Mouse (Mus musculus): Measurements from ENCODE around the gene Ralb.
A peak's percentile ranks its signal among the peaks of the same experiment; 100 is the strongest.

Gene Ralb

GRCm38 (mm10) chr1:119492505-119492904 is 12.1 kb downstream of the Ralb start:
- DNase-seq (ENCODE audit: low spot score in 2 of 2) = no peak

DNA sequence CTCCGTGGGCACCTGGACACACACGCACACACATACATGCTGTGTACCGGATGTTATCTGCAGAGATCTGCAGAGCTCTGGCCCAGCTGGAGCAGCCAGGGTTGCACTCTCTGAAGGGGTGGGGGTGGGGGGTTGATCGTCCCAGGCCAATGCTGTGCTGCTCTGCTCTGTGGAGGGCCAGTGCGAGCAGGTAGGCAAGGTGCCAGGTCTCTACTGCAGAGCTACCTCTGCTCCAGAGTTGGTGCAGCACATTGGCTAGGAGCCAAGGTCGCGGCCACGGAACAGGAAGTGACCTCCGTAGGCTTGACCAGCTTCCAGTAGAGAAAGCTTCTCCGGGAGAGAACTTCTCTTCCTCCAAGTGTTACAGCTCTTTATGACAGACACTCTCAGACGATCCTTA is 12.5 kb downstream of the Ralb start:
- DNase-seq (ENCODE audit: low spot score in 2 of 2) = peak; percentile 33 to 54

- DNase-seq (ENCODE audit: low spot score in 2 of 2) = no peak
Observed at GRCm38 (mm10) chr1:119490765-119491164, 13.8 kb downstream of the Ralb start.

DNA sequence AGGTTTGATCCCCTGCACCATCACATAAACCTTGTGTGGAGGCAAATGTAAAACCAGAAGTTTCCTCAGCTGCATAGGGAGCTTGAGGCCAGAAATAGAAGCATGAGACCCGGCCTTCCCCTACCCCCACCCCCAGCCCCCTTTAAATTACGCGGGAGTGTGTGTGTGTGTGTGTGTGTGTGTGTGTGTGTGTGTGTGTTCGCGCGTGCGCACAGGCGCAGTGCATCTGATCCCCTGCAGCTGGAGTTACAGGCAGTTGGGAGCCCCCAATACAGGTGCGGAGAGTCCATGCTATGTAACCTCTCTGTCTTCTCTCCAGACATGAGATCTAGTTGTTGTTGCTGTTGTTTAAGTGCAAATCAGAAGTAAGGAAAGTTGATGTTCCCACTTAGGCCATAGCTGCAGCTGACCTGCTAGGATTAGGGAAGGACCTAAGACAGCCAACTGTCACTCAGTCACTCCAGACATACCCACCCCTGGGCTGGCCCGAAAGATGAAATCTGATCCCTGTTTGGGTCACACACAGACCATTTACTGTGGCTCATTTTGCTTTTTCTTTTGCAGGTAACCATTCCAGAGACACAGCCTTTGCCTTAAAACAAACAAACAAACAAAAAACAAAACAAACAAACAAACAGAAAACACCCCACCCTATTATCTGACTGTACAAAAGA is 16.5 kb downstream of the Ralb start:
- DNase-seq (ENCODE audit: low spot score in 2 of 2) = no peak

- no peak for DNase-seq (ENCODE audit: low spot score in 2 of 2)
Observed at GRCm38 (mm10) chr1:119485825-119486224, 18.8 kb downstream of the Ralb start.

- DNase-seq (ENCODE audit: low spot score in 2 of 2) = no peak
Observed at GRCm38 (mm10) chr1:119484457-119484856, 20.1 kb downstream of the Ralb start.

GRCm38 (mm10) chr1:119482891-119483290 is 21.7 kb downstream of the Ralb start:
- no peak for DNase-seq (ENCODE audit: low spot score in 2 of 2)

GRCm38 (mm10) chr1:119481205-119481932 is 23.2 kb downstream of the Ralb start:
- DNase-seq (ENCODE audit: low spot score in 2 of 2) = no peak

GRCm38 (mm10) chr1:119480678-119481077 is 23.9 kb downstream of the Ralb start:
- DNase-seq (ENCODE audit: low spot score in 2 of 2) = no peak

- no peak for DNase-seq (ENCODE audit: low spot score in 2 of 2)
Observed at GRCm38 (mm10) chr1:119479641-119480040, 25.0 kb downstream of the Ralb start.

GRCm38 (mm10) chr1:119476905-119477353 is 27.7 kb downstream of the Ralb start:
- peak in 1 of 2 experiments; percentile 17 for DNase-seq (ENCODE audit: low spot score in 2 of 2)

- no peak for DNase-seq (ENCODE audit: low spot score in 2 of 2)
Observed at GRCm38 (mm10) chr1:119474671-119475070, 29.9 kb downstream of the Ralb start.

DNA sequence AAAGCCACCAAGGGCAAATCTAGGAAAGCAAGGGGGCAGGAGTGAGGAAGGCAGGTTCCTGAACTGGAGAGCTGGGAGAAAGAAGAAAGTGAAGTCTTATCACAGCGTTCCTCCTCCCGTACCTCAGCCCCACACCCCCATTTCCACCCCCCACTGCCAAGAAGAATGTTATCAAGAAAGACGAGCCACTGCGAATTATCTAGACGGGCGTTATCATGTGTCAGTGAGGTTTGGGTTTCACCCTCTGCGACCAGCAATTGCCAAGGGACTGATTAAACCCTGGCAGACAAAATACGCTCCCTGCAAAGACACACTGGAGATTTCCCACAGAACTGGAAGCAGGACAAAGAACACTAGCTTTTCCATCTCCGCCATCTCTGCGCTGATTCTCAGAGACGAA is 31.9 kb downstream of the Ralb start:
- no peak for DNase-seq (ENCODE audit: low spot score in 2 of 2)

DNA sequence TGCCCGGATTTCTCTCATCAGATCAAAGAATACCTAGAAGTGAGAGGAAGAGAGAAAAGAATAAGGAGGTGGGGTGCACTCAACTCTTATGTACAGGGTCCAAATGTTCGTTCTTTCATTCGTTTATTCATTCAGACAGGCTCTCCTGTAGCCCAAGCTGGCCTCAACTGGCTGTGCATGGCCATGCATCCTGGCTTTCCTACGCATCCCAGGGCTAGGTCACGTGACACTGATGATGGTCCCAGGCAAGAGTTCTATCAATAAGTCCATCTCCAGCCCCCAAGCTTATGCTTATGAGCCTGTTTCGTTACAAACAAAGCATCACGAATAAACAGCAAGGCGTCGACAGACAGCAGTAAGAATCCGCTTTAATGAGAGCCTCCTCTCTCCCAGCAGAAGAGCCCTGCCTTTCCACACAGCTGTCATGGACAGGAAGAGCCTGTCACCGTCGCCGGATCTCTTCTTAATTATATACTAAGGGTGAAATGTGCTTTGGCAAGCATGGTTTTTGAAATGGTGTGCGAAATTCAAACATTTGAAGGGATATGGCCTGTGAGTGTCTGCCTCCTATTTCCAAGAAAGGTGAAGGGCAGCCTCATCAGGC is 32.7 kb downstream of the Ralb start:
- DNase-seq (ENCODE audit: low spot score in 2 of 2) = no peak

- peak in 1 of 2 experiments; percentile 32 for DNase-seq (ENCODE audit: low spot score in 2 of 2)
Observed at GRCm38 (mm10) chr1:119463386-119463785, 41.2 kb downstream of the Ralb start.

- no peak for DNase-seq (ENCODE audit: low spot score in 2 of 2)
Observed at GRCm38 (mm10) chr1:119460062-119460461, 44.5 kb downstream of the Ralb start.

GRCm38 (mm10) chr1:119457993-119458605 is 46.5 kb downstream of the Ralb start:
- peak; percentile 20 to 47 for DNase-seq (ENCODE audit: low spot score in 2 of 2)

DNA sequence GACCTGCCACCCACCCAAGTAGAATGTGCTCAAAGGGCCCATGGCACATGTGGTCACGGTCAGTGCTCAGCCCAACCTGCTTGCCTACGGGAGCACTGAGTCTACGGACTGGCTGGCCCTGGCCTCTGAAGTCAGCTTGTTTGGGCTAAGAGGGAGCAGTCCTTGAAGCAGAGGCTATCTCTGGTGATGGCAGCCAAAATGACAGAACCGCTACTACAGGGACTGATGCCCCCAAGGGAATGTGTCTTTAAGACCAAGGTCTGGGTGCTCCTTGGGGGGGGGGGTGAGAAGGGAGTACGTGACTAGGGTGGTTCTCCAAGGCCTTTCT is 47.1 kb downstream of the Ralb start:
- DNase-seq (ENCODE audit: low spot score in 2 of 2) = no peak

DNA sequence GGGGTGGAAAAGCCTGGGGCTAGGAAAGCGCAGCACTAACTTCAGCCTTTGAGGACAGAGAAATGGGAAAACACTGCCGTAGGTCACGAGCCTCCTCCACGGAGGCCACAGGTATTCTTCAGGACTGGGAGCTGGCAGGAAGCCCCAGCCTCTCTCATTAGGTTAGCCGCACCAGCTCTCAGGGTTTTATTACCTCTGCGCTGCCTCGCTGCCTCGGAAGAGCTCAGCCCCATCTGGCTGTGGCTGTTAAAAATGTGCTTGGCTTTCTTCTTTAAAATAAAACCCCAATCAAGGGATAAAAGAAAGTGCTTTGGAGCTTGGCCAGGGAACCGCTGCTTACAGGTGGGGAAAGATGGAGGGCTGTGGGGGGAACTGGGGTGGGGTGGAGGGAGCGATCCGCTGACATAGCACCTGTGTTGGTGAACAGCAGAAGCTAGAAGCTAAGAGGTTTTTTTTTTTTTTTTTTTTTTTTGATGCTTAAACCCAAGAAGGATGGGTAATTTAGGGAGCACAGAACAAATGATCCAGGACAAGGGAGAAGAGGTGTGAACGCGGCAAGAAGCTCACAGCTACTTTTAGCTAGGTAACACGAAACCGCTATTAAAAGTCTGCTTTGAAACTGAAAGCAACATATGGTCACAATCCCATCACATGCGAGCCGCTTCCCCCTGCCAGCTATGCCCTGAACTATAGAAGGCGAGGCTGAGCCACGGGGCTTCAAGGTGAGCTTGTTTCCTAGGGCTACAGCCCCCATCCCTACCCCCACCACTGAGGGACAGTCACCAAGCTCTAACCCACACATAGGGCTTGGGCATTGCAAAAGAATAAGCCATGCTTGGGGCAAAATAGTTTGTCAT is 47.7 kb downstream of the Ralb start:
- no peak for DNase-seq (ENCODE audit: low spot score in 2 of 2)

GRCm38 (mm10) chr1:119453731-119454130 is 50.9 kb downstream of the Ralb start:
- DNase-seq (ENCODE audit: low spot score in 2 of 2) = no peak

GRCm38 (mm10) chr1:119451417-119451816 is 53.2 kb downstream of the Ralb start:
- no peak for DNase-seq (ENCODE audit: low spot score in 2 of 2)
